Mouse (Mus musculus) inflammation-experienced regulatory T-cells, adult 6 months (primary cell): ENCODE data around the gene Def8. TPM values are rescaled to one million over a fixed set of nuclear protein-coding genes. Genes with fewer than 3 reads are reported as not detected.

ENCODE experiments used
- ATAC-seq: one replicate; pipeline ENCODE4 v1.8.0; 2017
- polyA plus RNA-seq, 3 experiments: library from polyadenylated mRNA; unstranded; fragments of 100-300 nt; shearing (Covaris generic); gene quantifications; one replicate each; pipeline ENCODE4 v1.2.1; 2017

Gene Def8
- polyA plus RNA-seq, 3 experiments from 2014 or later, result 7.7 to 7.9 (median 7.8) TPM

- no peak for ATAC-seq
Measured at GRCm38 (mm10) chr8:123497699-123498098, 74.4 kb downstream of the Def8 start.

- ATAC-seq, result no peak
Measured at GRCm38 (mm10) chr8:123498963-123499362, 75.6 kb downstream of the Def8 start.

- no peak for ATAC-seq
Measured at GRCm38 (mm10) chr8:123499556-123499955, 76.2 kb downstream of the Def8 start.

GRCm38 (mm10) chr8:123502192-123502591 is 78.9 kb downstream of the Def8 start:
- ATAC-seq, result no peak

- ATAC-seq, result no peak
Measured at GRCm38 (mm10) chr8:123503801-123504467, 80.6 kb downstream of the Def8 start.

- ATAC-seq, result no peak
Measured at GRCm38 (mm10) chr8:123504591-123505195, 81.4 kb downstream of the Def8 start.

- no peak for ATAC-seq
Measured at GRCm38 (mm10) chr8:123505267-123505666, 81.9 kb downstream of the Def8 start.

- no peak for ATAC-seq
Measured at GRCm38 (mm10) chr8:123505695-123506094, 82.4 kb downstream of the Def8 start.

- no peak for ATAC-seq
Measured at GRCm38 (mm10) chr8:123507153-123507552, 83.8 kb downstream of the Def8 start.

GRCm38 (mm10) chr8:123510819-123511218 is 87.5 kb downstream of the Def8 start:
- ATAC-seq, result no peak

Other genes with a start within 250 kb of the Def8 start
- not detected for gene Dpep1, start 237.3 kb upstream of the Def8 start, polyA plus RNA-seq
- gene Chmp1a, start 210.8 kb upstream of the Def8 start, polyA plus RNA-seq, result 100 to 1,000 TPM; 110 to 199 (median 154) TPM
- gene Spata33, start 210.7 kb upstream of the Def8 start, polyA plus RNA-seq, result not detected
- 10 to 100 TPM; 16.4 to 29.7 (median 24.3) TPM for gene Cdk10, start 198.7 kb upstream of the Def8 start, polyA plus RNA-seq
- 1 to 10 TPM; 6.3 to 7.7 (median 6.5) TPM for gene Spata2l, start 187.3 kb upstream of the Def8 start, polyA plus RNA-seq
- gene Zfp276, start 169.3 kb upstream of the Def8 start, polyA plus RNA-seq, result 1 to 10 TPM; 4.2 to 5.1 (median 5.1) TPM
- gene Vps9d1, start 169.2 kb upstream of the Def8 start, polyA plus RNA-seq, result 10 to 100 TPM in 1 of 3 experiments, 1 to 10 TPM in 2; 7.3 to 12.9 (median 7.4) TPM
- 1 to 10 TPM; 5.1 to 9.2 (median 5.2) TPM for gene Fanca, start 105.0 kb upstream of the Def8 start, polyA plus RNA-seq
- gene Spire2, start 90.8 kb upstream of the Def8 start, polyA plus RNA-seq, result not detected
- gene Tcf25, start 49.8 kb upstream of the Def8 start, polyA plus RNA-seq, result 100 to 1,000 TPM in 1 of 3 experiments, 10 to 100 TPM in 2; 74.2 to 106 (median 94.3) TPM
- gene Mc1r, start 16.4 kb upstream of the Def8 start, polyA plus RNA-seq, result not detected
- 1 to 10 TPM in 1 of 3 experiments, under 1 TPM in 1, not detected in 1; 0.30 to 2.0 TPM for gene Tubb3, start 12.1 kb upstream of the Def8 start, polyA plus RNA-seq
- 10 to 100 TPM; 32.6 to 47.7 (median 36.1) TPM for gene Afg3l1, start 54.4 kb downstream of the Def8 start, polyA plus RNA-seq
- 1 to 10 TPM in 1 of 3 experiments, under 1 TPM in 2; 0.47 to 1.2 (median 0.54) TPM for gene Dbndd1, start 91.9 kb downstream of the Def8 start, polyA plus RNA-seq
- gene Gas8, start 95.3 kb downstream of the Def8 start, polyA plus RNA-seq, result 10 to 100 TPM in 1 of 3 experiments, 1 to 10 TPM in 2; 6.4 to 10.1 (median 7.3) TPM
- not detected for gene Rhou, start 230.4 kb downstream of the Def8 start, polyA plus RNA-seq